Mouse (Mus musculus): ENCODE data around the gene Rd3. TPM values are rescaled to one million over a fixed set of nuclear protein-coding genes. Genes with fewer than 3 reads are reported as not detected.

Gene Rd3
- polyA plus RNA-seq (2015; fragmentation: Nextera tagmentation; extraction: Ambion mirVana): 0.18 and 0.20 TPM in 2 replicates

DNA sequence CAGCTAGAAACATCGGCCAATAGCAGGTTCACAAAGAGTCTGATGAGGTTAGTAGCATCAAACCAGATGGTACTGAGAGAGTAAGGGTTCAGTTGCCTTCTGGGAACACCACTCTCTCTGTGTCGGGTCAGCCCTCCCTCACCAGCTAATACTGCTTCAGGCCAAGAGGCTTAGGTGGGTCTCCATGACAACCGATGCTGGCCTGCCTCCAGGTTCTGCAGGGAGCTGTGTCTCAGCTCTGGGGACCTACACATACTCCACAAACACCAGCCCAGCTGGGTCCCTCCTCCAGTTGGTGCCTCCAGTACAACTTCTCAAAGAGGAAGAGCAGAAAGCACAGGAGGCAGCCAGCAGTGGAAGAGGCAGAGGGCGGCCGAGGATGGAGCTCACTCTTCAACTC, at the start of gene Rd3:
Gene Rd3 (plus strand): TSS at position 184 of the 400 bp plus-strand sequence.
- Histone ChIP-seq H3K4me2 (replicated peaks) (no peak within 1 kb of the TSS), H3K9ac (no peak within 1 kb of the TSS), H3K27ac (no peak within 1 kb of the TSS), H3K4me1 (replicated peaks) (peaks cover 17% of the 10 kb centered on the region), H3K27me3 (replicated peaks) (no peaks in the 10 kb centered on the region), H3K9me3 (no peaks in the 10 kb centered on the region), H3K36me3 (no peaks in the 10 kb centered on the region), H3K4me3 (replicated peaks) (no peak within 1 kb of the TSS)
- 40% methylated on average over 5 of the region's 5 CpGs for WGBS
- peak; percentile 49 for ATAC-seq

DNA sequence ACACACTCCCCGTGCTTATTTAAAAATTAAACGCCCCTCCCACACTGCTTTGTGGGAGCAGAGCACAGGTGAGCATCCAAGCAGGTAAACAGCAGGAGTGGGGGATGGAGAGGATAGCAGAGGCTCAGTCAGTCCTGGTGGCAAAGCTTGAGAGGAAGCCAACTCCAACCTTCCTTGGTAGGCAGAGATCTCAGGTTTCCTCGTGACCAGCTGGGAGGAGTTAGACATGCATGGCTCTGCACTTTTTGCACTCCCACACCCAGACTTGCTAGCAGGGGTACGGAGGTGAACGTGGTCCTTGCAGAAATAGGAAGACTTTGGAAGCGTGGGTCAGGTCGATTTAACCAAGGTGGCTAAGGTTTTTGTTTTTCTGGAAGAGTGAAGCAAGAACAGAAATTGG, 48.8 kb upstream of the Rd3 start:
- Histone ChIP-seq H3K4me2 (replicated peaks) (no peak overlapping the region), H3K9ac (no peak overlapping the region), H3K36me3 (no peaks in the 10 kb centered on the region), H3K4me3 (replicated peaks) (no peak overlapping the region), H3K27me3 (replicated peaks) (no peaks in the 10 kb centered on the region), H3K4me1 (replicated peaks) (no peaks in the 10 kb centered on the region), H3K27ac (no peak overlapping the region), H3K9me3 (no peaks in the 10 kb centered on the region)
- ATAC-seq: peak; percentile 16; the same call in 1 of the 2 replicates
- WGBS: 67% methylated on average over 7 of the region's 7 CpGs

DNA sequence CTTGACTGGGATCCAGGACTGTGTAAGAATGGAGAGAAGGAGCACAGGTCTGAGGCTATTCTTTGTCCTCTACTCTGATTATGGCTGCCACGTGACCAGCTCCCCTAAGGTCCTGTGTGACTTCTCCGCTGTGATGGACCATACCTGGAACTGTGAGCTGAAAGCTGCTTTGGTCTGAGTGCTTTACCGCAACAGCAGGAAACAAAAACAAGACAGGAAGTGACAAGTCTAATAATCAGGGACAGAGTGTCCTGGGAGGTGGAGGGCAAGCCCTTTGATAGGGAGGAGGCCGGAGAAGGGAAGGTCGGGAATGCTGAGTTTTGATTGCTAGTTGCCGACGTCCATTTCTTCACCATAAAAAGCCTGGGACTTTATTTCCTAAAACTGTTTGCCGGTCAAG, 48.1 kb upstream of the Rd3 start:
- no peaks in the 10 kb centered on the region for H3K9me3 ChIP-seq
- no peak overlapping the region for H3K27ac ChIP-seq
- no peak for ATAC-seq
- no peaks in the 10 kb centered on the region for H3K4me1 ChIP-seq (replicated peaks)
- H3K9ac ChIP-seq: no peak overlapping the region
- no peak overlapping the region for H3K4me2 ChIP-seq (replicated peaks)
- H3K27me3 ChIP-seq (replicated peaks): no peaks in the 10 kb centered on the region
- H3K4me3 ChIP-seq (replicated peaks): no peak overlapping the region
- 67% methylated on average over 8 of the region's 8 CpGs for WGBS
- no peaks in the 10 kb centered on the region for H3K36me3 ChIP-seq

DNA sequence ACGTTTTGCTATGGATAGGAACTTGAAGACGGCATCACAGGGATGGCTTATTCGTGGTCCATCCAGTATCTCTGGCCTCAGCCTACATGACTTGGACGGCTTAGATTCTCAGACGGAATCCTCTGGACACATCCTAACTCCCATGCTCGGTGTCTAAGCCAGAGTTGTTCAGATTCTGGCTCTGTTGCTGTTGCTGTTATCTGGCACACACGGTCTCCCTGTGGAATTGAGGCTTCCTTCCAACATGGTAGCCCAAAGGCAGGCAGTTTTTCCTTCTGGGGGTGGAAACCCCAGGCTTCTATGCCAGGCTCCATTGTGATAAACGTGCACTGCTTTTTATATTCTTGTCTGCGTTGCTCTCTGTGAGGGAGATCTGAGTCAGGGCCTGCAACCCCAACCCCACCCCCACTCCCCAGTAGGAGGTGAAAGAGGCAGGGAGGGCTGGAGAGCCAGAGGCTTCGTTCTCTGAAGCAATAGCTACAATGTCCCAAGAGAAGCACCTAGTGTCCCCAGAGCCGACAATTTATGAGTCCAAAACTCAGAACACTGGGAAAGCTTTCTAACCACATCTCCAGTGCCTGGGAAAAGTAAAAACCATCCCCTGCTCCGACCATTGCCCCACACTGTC, 47.2 kb upstream of the Rd3 start:
- no peak for ATAC-seq
- Histone ChIP-seq H3K36me3 (no peaks in the 10 kb centered on the region), H3K9me3 (no peaks in the 10 kb centered on the region)

DNA sequence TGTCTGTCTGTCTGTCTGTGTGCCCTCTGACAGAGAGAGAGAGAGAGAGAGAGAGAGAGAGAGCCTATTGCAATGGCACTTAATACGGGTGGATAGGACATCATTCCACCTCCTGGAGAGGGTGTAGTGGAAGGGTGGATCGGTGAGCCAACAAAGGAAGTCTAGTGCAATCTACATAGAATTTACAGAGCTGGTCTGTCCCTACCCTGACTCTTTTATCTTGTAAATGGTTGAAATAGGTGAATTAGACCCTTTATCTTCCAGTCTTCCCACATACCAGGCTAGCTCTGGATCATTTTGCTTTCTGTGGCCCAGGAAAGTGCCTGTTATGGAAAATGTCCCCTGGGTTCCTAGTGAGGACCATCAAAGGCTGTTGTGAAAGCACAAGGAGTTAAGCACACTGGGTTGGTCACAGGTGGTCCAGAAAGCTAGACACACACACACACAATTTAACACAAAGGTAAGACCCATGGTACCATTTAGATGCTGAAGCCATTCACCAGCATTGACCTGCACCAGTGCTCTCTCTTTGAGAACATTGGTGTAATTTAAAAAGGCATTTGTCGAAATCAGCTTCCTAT, 46.6 kb upstream of the Rd3 start:
- H3K27ac ChIP-seq: no peak overlapping the region
- WGBS: 77% methylated on average over 3 of the region's 3 CpGs
- no peaks in the 10 kb centered on the region for H3K9me3 ChIP-seq
- H3K4me1 ChIP-seq (replicated peaks): no peaks in the 10 kb centered on the region
- no peak overlapping the region for H3K9ac ChIP-seq
- no peaks in the 10 kb centered on the region for H3K27me3 ChIP-seq (replicated peaks)
- no peak overlapping the region for H3K4me2 ChIP-seq (replicated peaks)
- H3K36me3 ChIP-seq: no peaks in the 10 kb centered on the region
- no peak overlapping the region for H3K4me3 ChIP-seq (replicated peaks)
- ATAC-seq: no peak

More for the DNA sequence above, 47.2 kb upstream of the Rd3 start:
- H3K4me3 ChIP-seq (replicated peaks): no peak overlapping the region
- no peaks in the 10 kb centered on the region for H3K27me3 ChIP-seq (replicated peaks)
- no peak overlapping the region for H3K4me2 ChIP-seq (replicated peaks)
- no peak overlapping the region for H3K9ac ChIP-seq
- WGBS: 72% methylated on average over 12 of the region's 12 CpGs
- H3K27ac ChIP-seq: no peak overlapping the region
- H3K4me1 ChIP-seq (replicated peaks): no peaks in the 10 kb centered on the region

DNA sequence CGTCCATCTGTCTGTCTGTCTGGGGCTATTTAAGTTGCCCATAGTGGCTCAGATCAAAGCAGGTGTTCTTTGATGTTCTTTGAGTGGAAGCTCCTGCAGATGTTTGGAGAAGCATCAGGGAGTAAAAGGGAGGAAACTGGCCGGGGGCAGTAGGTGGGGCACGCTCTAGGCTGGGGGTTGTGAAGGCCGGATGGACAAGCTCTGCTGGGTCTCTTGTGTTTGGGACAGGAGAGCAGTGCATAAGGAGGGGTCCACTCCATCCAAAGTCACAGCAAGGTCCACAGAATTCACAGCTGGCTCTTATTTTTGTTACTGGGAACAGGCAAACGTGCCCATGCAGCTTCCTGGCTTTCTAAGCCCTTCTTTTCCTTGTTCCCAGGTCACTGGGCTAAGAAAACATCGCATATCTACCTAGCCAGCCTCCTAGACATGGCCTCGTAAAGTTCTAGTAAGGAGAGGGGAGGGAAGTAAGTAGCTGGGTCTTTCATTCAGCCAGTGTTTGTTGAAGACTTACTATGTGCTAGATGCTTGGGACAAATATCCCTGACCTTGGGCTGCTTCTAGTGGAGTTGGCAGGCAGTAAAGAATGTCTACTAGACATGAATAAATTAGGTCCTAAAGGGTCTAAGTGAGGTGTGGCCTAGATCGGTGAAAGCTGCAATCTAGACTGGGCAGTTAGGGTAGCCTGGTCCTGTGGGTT, 44.7 kb upstream of the Rd3 start:
- no peaks in the 10 kb centered on the region for H3K9me3 ChIP-seq
- H3K27ac ChIP-seq: no peak overlapping the region
- H3K4me2 ChIP-seq (replicated peaks): no peak overlapping the region
- no peaks in the 10 kb centered on the region for H3K27me3 ChIP-seq (replicated peaks)
- no peak for ATAC-seq
- H3K4me3 ChIP-seq (replicated peaks): no peak overlapping the region
- H3K4me1 ChIP-seq (replicated peaks): no peaks in the 10 kb centered on the region
- WGBS: 59% methylated on average over 8 of the region's 8 CpGs
- no peak overlapping the region for H3K9ac ChIP-seq
- no peaks in the 10 kb centered on the region for H3K36me3 ChIP-seq

DNA sequence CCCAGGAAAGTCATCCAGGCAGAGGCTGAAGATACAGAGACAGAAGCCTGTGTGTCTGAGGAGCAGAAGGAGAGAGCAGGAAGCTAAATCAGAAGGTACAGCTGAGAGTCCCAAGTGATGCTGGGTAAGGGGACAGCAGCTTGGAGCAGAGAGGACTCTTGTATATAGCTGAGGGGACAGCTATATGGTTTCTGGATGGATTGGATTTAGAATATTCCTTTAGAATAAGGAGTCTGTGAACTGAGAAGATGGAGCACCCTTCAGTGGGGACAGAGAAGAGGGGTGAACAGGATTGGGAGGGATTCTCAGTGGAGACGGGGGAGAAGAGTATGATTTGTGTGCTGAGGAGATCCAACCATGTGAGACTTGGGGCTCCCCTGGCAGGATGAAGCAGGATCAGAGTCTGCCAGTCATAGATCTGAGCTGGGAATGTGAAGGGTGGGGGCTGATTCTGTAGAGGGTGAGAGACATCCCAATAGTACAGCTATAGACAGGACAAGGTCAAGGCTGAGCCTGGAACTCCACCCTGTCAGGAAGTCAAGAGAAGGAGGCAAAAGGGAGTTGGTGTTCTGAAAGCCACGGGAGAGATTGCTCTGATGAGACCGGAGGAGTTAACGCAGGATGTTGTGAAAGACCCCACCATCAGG, 44.1 kb upstream of the Rd3 start:
- no peaks in the 10 kb centered on the region for H3K9me3 ChIP-seq
- H3K27ac ChIP-seq: no peak overlapping the region
- H3K4me3 ChIP-seq (replicated peaks): no peak overlapping the region
- no peaks in the 10 kb centered on the region for H3K4me1 ChIP-seq (replicated peaks)
- ATAC-seq: peak; percentile 47
- no peaks in the 10 kb centered on the region for H3K27me3 ChIP-seq (replicated peaks)
- no peaks in the 10 kb centered on the region for H3K36me3 ChIP-seq
- H3K4me2 ChIP-seq (replicated peaks): no peak overlapping the region
- no peak overlapping the region for H3K9ac ChIP-seq
- 60% methylated on average over 4 of the region's 4 CpGs for WGBS

DNA sequence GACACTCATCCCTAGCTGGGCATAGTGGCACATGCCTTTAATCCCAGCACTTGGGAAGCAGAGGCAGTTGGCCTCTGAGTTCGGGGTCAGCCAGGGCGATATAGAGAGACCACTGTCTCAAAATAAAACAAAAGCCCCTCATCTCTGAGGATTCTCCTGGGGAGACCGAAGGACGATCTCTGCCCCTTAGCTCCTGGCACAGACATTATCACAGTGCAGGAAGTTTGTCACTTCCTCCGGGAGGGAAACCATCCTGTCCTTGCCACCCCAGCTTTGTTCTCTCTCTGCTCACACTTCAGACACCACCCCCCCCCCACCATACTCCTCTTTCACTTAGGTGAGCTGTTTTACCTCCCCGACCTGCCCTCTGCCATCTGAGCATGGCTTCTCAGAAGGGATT, 33.5 kb upstream of the Rd3 start:
- WGBS: 75% methylated on average over 6 of the region's 6 CpGs
- Histone ChIP-seq H3K27me3 (replicated peaks) (no peaks in the 10 kb centered on the region), H3K27ac (no peak overlapping the region), H3K4me2 (replicated peaks) (no peak overlapping the region), H3K9ac (no peak overlapping the region), H3K36me3 (no peaks in the 10 kb centered on the region), H3K9me3 (no peaks in the 10 kb centered on the region), H3K4me3 (replicated peaks) (no peak overlapping the region), H3K4me1 (replicated peaks) (peaks cover 6% of the 10 kb centered on the region)
- no peak for ATAC-seq

DNA sequence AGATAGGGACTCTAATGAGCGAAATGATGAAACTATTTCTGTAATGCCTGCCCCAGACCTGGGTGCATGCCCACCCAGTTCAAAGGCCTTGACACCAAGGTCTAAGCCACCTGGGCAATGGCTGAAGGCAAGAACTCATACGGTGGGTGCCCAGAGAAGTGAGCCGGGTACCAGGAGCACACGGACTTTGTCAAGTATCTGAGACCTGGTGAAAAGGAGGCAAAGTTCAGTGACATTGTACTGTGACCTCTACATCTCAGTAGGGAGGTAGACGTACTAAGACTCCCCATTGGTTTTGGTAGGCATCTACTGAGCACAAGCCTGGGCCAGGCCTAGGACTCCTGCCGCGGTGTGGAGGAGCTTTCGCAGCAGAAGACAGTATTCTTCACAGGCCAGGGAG, 31.8 kb upstream of the Rd3 start:
- Histone ChIP-seq H3K9me3 (no peaks in the 10 kb centered on the region), H3K27me3 (replicated peaks) (no peaks in the 10 kb centered on the region), H3K4me2 (replicated peaks) (no peak overlapping the region), H3K4me3 (replicated peaks) (no peak overlapping the region), H3K27ac (no peak overlapping the region), H3K9ac (no peak overlapping the region), H3K4me1 (replicated peaks) (peaks cover 6% of the 10 kb centered on the region), H3K36me3 (no peaks in the 10 kb centered on the region)
- no peak for ATAC-seq
- 93% methylated on average over 8 of the region's 8 CpGs for WGBS

DNA sequence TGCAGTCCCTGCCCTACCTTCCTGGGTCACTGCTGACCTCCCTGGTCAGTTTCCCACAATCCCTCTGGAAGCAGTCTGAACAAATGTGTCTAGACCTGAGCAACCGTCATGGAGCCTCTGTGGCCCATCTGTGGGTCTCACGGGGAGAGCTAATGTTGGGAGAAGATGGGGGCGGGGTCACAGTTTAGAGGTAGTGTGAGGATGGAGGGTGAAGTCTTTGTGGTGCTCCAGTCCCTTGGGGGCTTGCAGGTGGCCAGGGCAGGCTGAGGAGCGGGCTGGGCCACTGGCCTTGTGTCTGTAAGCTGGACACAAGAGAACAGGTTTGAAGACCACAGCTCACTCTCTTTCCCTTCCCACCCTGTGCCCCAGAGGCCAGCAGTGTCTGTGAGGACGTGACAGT, 31.4 kb upstream of the Rd3 start:
- H3K9me3 ChIP-seq: no peaks in the 10 kb centered on the region
- 73% methylated on average over 5 of the region's 5 CpGs for WGBS
- H3K36me3 ChIP-seq: no peaks in the 10 kb centered on the region
- no peak overlapping the region for H3K4me2 ChIP-seq (replicated peaks)
- no peaks in the 10 kb centered on the region for H3K27me3 ChIP-seq (replicated peaks)
- H3K4me1 ChIP-seq (replicated peaks): peaks cover 6% of the 10 kb centered on the region
- no peak overlapping the region for H3K27ac ChIP-seq
- H3K4me3 ChIP-seq (replicated peaks): no peak overlapping the region
- no peak overlapping the region for H3K9ac ChIP-seq
- no peak for ATAC-seq

DNA sequence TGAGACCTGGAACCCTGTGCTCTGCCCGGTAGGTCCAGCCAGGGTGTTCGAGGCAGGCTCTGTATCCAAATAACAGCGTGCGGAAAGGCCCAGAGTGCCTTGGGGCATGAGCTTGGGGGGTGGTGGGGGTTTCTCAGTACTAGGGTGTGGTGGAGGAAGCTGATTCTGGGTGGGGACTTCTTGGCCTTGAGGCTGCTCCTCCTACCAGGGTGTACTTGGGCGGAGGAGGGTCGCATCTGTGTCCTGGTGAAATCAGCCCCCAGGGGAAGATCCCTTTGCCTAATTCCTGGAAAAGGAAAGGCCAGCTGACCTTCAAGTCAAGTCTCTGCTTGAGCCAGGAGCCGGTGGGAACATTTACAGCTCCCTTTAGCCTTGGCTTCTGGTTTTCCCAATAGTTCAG, 30.9 kb upstream of the Rd3 start:
- H3K9ac ChIP-seq: no peak overlapping the region
- WGBS: 68% methylated on average over 7 of the region's 7 CpGs
- H3K4me1 ChIP-seq (replicated peaks): peaks cover 6% of the 10 kb centered on the region
- ATAC-seq: peak; percentile 36
- H3K36me3 ChIP-seq: no peaks in the 10 kb centered on the region
- H3K4me3 ChIP-seq (replicated peaks): no peak overlapping the region
- no peaks in the 10 kb centered on the region for H3K9me3 ChIP-seq
- no peak overlapping the region for H3K27ac ChIP-seq
- no peak overlapping the region for H3K4me2 ChIP-seq (replicated peaks)
- H3K27me3 ChIP-seq (replicated peaks): no peaks in the 10 kb centered on the region

DNA sequence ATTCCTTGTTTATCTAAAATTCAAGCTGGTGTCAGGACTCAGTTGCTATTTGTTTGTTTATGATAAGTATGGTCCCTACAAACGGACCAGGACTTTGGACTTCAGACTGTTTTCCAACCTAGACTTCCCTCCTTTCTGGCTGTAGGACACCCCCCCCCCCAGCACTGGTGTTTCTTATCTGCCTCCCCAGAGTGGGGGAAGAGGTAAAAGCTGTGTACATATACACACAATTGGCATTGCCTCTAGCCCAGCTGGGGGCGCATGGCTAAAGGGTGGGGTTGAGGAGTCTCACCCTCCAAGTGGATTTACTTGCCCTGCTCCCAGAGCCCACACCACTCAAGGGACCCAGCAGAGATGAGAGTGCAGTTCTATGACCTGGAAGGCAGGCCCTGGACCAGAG, 30.3 kb upstream of the Rd3 start:
- H3K27ac ChIP-seq: no peak overlapping the region
- no peak overlapping the region for H3K4me2 ChIP-seq (replicated peaks)
- 53% methylated on average over 2 of the region's 2 CpGs for WGBS
- no peak overlapping the region for H3K4me3 ChIP-seq (replicated peaks)
- no peaks in the 10 kb centered on the region for H3K9me3 ChIP-seq
- H3K9ac ChIP-seq: no peak overlapping the region
- ATAC-seq: peak; percentile 70; the same call in 1 of the 2 replicates
- H3K36me3 ChIP-seq: no peaks in the 10 kb centered on the region
- peaks cover 6% of the 10 kb centered on the region for H3K4me1 ChIP-seq (replicated peaks)
- no peaks in the 10 kb centered on the region for H3K27me3 ChIP-seq (replicated peaks)
